Mouse (Mus musculus): Measurements from ENCODE around the gene Il31.

DNA sequence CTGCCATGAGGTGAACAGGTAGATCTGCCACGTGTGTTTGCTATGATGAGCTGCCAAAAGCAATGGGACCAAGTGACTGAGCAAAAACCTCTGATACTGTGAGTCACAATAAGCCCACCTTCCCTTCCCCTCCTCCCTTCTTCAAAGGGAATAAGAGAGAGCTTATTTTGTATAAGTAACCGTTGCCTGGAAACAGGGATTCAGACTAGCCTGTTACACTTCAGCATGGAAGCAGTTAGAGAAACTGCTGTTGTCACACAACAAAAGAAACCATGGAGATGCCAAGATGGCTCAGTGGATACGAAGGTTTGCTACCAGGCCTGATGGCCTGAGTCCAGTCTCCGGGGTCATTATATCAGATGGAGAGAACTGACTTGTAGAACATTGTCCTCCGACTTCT lies 15.5 kb downstream of the Il31 start:
- no peak for TF ChIP-seq CTCF (IDR thresholded peaks at IDR 0.05; ENCODE audit: low read depth)
- TF ChIP-seq EP300 (optimal IDR thresholded peaks at IDR 0.05) = no peak
